Mouse (Mus musculus): ENCODE data around the gene Hdac4. TPM values are rescaled to one million over a fixed set of nuclear protein-coding genes. Genes with fewer than 3 reads are reported as not detected.
A peak's percentile ranks its signal among the peaks of the same experiment; 100 is the strongest.

Gene Hdac4
- total RNA-seq, 2 experiments from 2014 or later = 11.7 to 13.8 TPM

DNA sequence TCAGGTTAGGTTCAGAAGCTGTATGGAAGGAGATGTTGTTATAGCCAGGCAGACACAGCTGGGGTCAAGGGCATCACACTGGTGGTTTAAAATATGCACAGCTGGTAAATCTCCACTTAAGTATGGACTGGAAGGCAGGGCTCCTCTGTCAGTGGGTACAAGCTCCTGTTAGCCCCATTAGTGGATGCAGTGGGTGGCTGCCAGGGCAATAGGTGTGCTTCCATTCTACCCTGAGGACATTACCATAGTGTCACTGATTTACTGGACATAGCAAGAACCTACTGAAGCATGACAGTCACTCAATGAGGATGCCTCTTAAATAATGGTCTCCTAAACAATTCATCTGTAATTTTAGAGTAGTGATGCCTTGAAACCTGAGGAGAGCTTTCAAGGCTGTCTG lies 203.9 kb downstream of the Hdac4 start:
- ATAC-seq (replicated peaks; ENCODE audit: poor library complexity, severe bottlenecking) = no peak

DNA sequence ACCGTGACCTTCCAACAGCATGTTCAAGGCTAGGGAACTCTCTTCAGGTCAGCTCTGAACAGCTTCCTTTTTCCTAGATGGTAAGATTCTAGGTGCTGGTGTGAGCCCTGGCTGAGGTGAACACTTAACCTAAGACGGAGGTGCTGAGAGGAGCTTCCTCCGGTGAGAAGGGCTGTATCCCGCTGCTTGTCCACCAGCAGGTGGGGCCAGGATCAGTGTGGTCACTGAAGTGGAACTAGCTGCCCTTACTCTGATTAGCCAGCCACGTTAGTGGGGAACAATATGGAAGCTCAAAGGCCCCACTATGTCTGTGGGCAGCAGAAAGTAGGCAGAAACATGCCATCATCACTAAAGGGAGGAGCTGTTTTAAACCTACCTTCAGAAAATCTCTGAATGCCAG lies 204.6 kb downstream of the Hdac4 start:
- no peak for ATAC-seq (replicated peaks; ENCODE audit: poor library complexity, severe bottlenecking)

DNA sequence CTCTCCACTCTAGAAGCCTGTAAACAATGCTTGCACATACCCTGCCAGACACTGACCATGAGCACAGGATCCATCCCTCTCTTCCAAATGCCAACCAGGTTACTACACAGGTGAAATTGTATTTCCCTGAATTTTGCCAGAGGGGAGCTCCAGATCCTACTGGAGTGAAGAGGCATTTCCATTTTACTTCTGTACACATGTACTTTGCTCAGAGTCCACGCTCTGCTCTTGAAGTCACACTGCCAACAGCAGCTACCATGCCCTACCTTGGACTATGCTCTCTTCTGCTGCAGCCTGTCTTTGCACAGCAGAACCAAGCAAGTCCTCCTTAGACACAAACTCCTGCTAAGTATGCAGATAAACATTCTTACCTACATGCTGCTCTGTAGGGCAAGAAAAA lies 206.6 kb downstream of the Hdac4 start:
- ATAC-seq (replicated peaks; ENCODE audit: poor library complexity, severe bottlenecking) = no peak

DNA sequence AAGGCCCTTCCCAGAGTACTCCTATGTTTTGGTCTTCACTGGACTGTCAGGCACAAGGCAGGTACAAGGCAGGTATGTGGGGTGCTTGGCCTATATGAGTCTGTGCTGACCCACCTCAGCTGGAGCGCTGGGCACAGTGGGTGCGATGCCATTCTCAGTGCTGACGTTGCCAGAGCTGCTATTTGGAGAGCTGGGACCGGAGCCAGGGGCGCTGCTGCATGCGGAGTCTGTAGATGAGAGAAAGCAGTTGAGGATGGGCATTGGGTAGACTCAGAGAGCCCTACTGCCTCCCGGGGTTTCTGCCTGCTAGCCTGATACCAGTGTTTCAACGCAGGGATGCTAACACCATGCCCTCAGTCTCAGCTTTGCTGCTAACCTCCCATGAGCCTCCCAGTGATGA lies 208.1 kb downstream of the Hdac4 start:
- no peak for ATAC-seq (replicated peaks; ENCODE audit: poor library complexity, severe bottlenecking)

- no peak for ATAC-seq (replicated peaks; ENCODE audit: poor library complexity, severe bottlenecking)
Measured at GRCm38 (mm10) chr1:91985783-91986182, 209.7 kb downstream of the Hdac4 start.

- peak; percentile 97 for ATAC-seq (replicated peaks; ENCODE audit: poor library complexity, severe bottlenecking)
Measured at GRCm38 (mm10) chr1:91984507-91984906, 211.0 kb downstream of the Hdac4 start.

- ATAC-seq (replicated peaks; ENCODE audit: poor library complexity, severe bottlenecking) = no peak
Measured at GRCm38 (mm10) chr1:91981381-91981780, 214.1 kb downstream of the Hdac4 start.

DNA sequence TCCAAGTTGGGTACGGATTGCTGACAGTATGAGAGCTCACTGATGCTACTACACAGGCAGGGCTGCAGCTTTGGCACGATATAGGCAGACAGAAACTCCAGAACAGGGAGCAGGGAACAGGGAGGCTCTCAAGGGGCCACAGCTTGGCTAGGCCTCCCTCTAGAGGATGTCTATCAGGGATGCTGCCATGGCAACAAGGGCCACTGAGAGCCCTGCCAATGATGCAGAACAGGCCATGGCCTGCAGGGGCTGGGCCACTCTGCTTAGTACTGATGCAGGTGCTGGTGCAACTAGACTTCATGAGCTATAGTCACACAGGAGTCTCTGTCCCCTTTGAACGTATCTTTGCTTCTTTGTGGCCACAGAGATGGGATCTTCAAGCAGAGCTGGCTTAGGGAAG lies 217.1 kb downstream of the Hdac4 start:
- no peak; the same call in 1 of the 2 replicates for ATAC-seq (replicated peaks; ENCODE audit: poor library complexity, severe bottlenecking)

DNA sequence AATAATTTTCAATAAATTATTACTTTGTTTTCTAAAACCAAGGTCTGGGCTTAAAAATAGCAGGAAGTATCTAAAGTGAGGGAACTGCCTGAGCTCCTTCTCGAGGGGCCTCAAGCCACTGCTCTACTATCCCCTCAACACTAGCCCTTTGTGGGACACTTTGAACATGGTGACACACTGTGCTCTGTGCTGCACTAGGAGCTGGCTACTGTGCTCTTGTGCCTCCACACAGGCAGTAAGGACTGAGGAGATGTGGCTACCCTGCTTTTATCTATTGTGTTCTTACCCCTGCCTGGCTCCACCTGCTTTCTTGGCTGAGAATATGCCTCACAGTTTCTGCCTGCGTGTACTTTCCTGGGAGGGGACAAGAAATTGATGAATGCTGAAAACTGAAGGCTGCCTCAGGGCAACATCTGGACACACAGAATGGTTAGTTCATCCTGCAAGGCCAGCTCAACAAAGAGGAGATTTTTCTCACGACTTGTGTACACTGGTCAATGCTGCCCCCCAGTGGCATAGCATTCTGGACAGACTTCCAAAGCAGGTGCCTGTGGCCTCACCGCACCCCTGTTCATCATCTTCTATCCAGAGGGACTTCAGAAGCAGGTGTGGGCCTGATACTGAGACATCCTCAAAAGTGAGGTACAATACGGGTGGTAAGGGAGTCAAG lies 226.7 kb downstream of the Hdac4 start:
- no peak for ATAC-seq (replicated peaks; ENCODE audit: poor library complexity, severe bottlenecking)

GRCm38 (mm10) chr1:91967041-91967440 lies 228.5 kb downstream of the Hdac4 start:
- no peak for ATAC-seq (replicated peaks; ENCODE audit: poor library complexity, severe bottlenecking)

GRCm38 (mm10) chr1:91964486-91965335 lies 230.8 kb downstream of the Hdac4 start:
- ATAC-seq (replicated peaks; ENCODE audit: poor library complexity, severe bottlenecking) = no peak

GRCm38 (mm10) chr1:91962256-91962655 lies 233.2 kb downstream of the Hdac4 start:
- peak; percentile 86 for ATAC-seq (replicated peaks; ENCODE audit: poor library complexity, severe bottlenecking)

- no peak for ATAC-seq (replicated peaks; ENCODE audit: poor library complexity, severe bottlenecking)
Measured at GRCm38 (mm10) chr1:91961231-91961630, 234.3 kb downstream of the Hdac4 start.

GRCm38 (mm10) chr1:91959891-91960290 lies 235.6 kb downstream of the Hdac4 start:
- ATAC-seq (replicated peaks; ENCODE audit: poor library complexity, severe bottlenecking) = no peak

DNA sequence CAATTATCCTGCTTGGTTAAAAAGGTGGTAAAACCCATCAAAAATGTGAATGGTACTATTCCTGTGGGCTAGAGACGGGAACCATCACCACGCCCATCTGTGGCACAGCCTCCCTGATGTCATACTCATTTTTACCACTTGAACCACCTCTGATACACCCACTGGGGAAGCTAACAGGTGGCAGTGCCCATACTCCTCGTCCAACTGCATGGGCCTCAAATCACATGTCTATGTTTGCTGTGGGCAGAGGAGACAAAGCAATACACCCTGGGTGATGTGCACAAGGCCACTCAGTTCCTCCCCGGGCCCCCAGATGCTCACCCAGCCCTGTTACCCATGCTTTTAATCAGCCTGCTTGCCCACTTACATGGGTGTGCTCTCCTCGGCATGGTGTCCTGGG lies 236.5 kb downstream of the Hdac4 start:
- no peak for ATAC-seq (replicated peaks; ENCODE audit: poor library complexity, severe bottlenecking)

GRCm38 (mm10) chr1:91956229-91956628 lies 239.3 kb downstream of the Hdac4 start:
- ATAC-seq (replicated peaks; ENCODE audit: poor library complexity, severe bottlenecking) = peak; percentile 52

DNA sequence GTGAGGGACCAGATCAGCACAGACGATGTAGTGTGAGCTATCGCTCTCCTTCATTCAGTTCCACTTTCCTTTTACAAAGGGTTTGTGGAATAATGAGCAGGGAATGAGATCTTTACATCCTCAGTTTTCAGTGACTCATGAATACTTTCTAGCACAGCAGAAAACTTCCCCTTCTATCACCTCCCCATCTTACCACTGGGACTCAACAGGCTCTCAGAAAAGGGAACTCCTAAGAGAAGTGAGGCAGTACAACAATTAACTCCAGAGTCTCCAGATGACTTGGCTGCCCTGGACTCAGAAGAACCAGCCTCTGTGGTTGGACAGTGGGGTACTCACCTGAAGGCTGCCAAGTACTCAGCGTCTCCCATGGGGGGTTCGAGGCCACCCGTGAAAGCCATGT lies 240.5 kb downstream of the Hdac4 start:
- ATAC-seq (replicated peaks; ENCODE audit: poor library complexity, severe bottlenecking) = peak; percentile 71

DNA sequence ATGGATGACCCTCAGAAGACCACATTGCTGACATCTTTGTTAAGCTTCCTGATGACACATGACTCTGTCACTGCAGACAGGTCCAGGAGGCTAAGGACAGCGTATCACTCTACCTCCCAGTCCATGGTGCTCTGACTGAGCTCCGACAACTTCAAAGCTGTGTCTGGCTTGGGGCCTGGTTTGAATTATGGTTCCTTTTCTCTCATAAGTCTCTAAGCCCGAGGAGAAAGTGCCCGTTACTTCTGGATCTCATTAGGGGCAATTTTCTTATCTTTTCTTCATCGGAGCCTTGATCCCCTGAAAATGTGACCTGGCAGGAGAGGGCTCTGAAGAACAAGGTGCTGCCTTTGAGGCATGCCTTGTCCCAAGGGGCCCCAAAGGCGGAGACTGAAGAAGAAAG lies 242.6 kb downstream of the Hdac4 start:
- no peak for ATAC-seq (replicated peaks; ENCODE audit: poor library complexity, severe bottlenecking)

- ATAC-seq (replicated peaks; ENCODE audit: poor library complexity, severe bottlenecking) = no peak
Measured at GRCm38 (mm10) chr1:91947441-91947840, 248.1 kb downstream of the Hdac4 start.

DNA sequence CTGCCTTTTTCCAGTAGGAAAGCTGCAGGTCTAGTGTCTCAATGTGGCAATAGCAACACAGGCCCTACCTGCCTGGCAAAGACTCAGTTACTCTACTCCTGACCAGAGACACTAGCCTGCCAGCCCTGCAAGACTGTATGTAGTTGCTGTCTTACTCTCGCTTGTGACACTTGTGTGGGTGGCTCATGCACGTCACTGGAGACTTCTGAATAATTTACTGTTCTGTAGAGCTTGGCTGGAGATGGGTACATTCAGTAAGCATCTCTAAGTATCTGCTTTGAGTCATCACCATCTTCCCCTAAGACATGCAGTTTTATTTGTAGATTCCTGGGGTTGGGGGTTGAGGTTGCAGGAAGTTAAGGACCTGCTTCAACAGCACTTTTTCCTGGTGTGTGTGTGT lies 252.9 kb downstream of the Hdac4 start:
- no peak for ATAC-seq (replicated peaks; ENCODE audit: poor library complexity, severe bottlenecking)

GRCm38 (mm10) chr1:91942031-91942430 lies 253.5 kb downstream of the Hdac4 start:
- ATAC-seq (replicated peaks; ENCODE audit: poor library complexity, severe bottlenecking) = no peak

DNA sequence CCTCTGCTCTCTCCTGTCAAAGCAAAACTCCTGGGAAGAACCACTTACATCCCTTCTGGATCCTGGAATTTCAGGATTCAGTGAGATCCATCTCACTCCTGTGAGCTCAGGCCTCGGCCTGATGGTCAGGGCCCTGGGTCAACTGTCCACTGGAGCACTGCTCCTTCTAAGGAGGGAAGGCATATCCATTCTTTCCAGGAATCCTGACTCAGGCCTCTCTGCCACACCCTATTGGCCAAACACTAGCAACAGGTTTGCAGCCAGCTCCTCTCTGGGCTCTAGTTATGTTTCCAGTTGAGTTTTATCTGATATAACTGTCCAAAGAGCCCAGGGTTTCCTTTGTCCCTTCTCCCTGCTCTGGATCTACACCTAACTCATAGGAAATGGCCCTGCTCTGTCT lies 254.4 kb downstream of the Hdac4 start:
- ATAC-seq (replicated peaks; ENCODE audit: poor library complexity, severe bottlenecking) = no peak
